Mouse (Mus musculus): ENCODE measurements around the gene Kansl1. TPM values are rescaled to one million over a fixed set of nuclear protein-coding genes. Genes with fewer than 3 reads are reported as not detected.
A peak's percentile ranks its signal among the peaks of the same experiment; 100 is the strongest.

The Kansl1 gene
- polyA plus RNA-seq, 1 experiment from 2014 or later = 28.2 TPM

DNA sequence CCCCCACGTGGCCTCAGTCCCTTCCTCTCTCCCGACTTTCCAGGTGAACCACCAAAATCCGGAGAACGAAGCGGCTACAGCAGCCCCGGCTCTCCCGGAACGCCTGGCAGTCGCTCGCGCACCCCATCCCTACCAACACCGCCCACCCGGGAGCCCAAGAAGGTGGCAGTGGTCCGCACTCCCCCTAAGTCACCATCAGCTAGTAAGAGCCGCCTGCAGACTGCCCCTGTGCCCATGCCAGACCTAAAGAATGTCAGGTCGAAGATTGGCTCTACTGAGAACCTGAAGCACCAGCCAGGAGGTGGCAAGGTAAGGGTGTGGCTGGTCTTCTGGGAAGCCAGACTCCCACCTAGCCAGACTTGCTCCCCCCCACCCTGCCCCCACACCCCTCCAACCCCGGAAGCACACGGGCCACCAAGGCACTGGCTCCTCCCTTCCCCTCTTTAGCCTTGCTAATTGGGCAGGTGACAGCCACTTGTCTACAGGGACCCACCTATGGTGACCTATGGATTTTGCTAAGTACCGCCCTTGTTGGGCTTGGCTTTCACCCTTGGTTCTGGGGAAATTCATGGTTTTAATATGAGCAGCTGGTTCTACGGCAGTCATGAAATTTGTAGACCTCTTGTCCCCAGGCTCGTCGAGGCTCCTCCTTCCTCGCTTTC, 158.3 kb downstream of the Kansl1 start:
- no peaks in the 10 kb centered on the region for H3K27me3 ChIP-seq (ENCODE audit: control insufficient read depth, insufficient read depth, low read depth, low read length)
- H3K36me3 ChIP-seq (ENCODE audit: control insufficient read depth, insufficient read depth, low read length) = peaks cover 42% of the 10 kb centered on the region
- H3K9me3 ChIP-seq (replicated peaks; ENCODE audit: control insufficient read depth, low read length, poor library complexity, severe bottlenecking) = no peaks in the 10 kb centered on the region
- no peaks in the 10 kb centered on the region for H3K4me1 ChIP-seq (ENCODE audit: control insufficient read depth, insufficient read depth, low read length)
- H3K4me3 ChIP-seq (ENCODE audit: low read depth, low read length) = no peak overlapping the region
- H3K9ac ChIP-seq (ENCODE audit: low read depth, low read length) = no peak overlapping the region
- no peak for ATAC-seq
- no peak overlapping the region for H3K4me2 ChIP-seq (ENCODE audit: low read length)
- H3K27ac ChIP-seq (ENCODE audit: low read length) = no peak overlapping the region
- WGBS = 21% methylated on average over 23 of the region's 23 CpGs

- Histone ChIP-seq H3K4me3 (ENCODE audit: low read depth, low read length) (no peak overlapping the region), H3K9ac (ENCODE audit: low read depth, low read length) (no peak overlapping the region), H3K4me1 (ENCODE audit: control insufficient read depth, insufficient read depth, low read length) (no peaks in the 10 kb centered on the region), H3K27me3 (ENCODE audit: control insufficient read depth, insufficient read depth, low read depth, low read length) (no peaks in the 10 kb centered on the region), H3K4me2 (ENCODE audit: low read length) (no peak overlapping the region), H3K9me3 (replicated peaks; ENCODE audit: control insufficient read depth, low read length, poor library complexity, severe bottlenecking) (no peaks in the 10 kb centered on the region), H3K27ac (ENCODE audit: low read length) (no peak overlapping the region), H3K36me3 (ENCODE audit: control insufficient read depth, insufficient read depth, low read length) (peaks cover 46% of the 10 kb centered on the region)
- WGBS = 44% methylated on average over 12 of the region's 12 CpGs
- ATAC-seq = no peak
These were observed 159.1 kb downstream of the Kansl1 start for GRCm38 (mm10) chr11:104309377-104310225.

DNA sequence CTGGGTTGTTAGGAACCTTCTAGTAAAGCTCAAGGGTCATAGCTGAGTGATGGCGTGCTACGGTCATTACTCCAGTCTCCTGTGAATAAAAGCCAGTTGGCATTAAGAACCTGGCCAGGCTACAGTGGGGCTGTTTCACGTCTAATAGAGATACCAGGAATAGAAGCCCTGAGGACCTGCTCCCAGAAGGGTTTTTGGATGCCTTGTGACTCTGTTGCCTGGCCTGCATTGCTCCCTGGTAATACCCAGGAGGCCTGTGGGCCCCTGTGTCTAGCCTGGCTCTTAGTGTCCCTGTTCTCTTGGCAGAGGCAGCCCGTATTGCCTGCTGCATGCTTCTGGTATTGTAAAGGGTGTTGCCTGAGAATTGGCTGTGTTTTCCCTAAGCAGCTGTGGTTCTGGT, 161.5 kb downstream of the Kansl1 start:
- no peak for ATAC-seq
- Histone ChIP-seq H3K9me3 (replicated peaks; ENCODE audit: control insufficient read depth, low read length, poor library complexity, severe bottlenecking) (no peaks in the 10 kb centered on the region), H3K9ac (ENCODE audit: low read depth, low read length) (no peak overlapping the region), H3K27me3 (ENCODE audit: control insufficient read depth, insufficient read depth, low read depth, low read length) (no peaks in the 10 kb centered on the region), H3K36me3 (ENCODE audit: control insufficient read depth, insufficient read depth, low read length) (peaks cover 46% of the 10 kb centered on the region), H3K4me3 (ENCODE audit: low read depth, low read length) (no peak overlapping the region), H3K4me2 (ENCODE audit: low read length) (no peak overlapping the region), H3K27ac (ENCODE audit: low read length) (0 out of 2 replicates have a peak overlapping the region, but pooled peaks have one; percentile 33), H3K4me1 (ENCODE audit: control insufficient read depth, insufficient read depth, low read length) (0 out of 2 replicates have a peak, but pooled peaks cover 3% of the 10 kb centered on the region)
- 65% methylated on average over 4 of the region's 4 CpGs for WGBS

DNA sequence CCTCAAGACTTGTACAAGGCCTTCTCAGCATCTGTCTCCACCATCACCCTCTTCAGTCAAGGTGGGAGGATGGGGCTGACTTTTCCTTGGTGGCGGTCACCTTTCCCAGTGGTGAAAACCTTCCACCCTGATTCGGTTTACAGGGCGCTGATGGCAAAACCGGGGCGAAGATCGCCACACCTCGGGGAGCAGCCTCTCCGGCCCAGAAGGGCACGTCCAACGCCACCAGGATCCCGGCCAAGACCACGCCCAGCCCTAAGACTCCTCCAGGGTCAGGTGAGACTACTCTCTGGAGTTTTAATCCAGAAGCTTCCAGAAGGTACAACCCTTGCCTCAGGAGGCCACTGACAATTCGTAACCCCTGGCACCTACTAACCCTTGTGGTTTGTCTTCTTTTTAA, 162.2 kb downstream of the Kansl1 start:
- WGBS = 98% methylated on average over 13 of the region's 13 CpGs
- H3K9me3 ChIP-seq (replicated peaks; ENCODE audit: control insufficient read depth, low read length, poor library complexity, severe bottlenecking) = no peaks in the 10 kb centered on the region
- no peak overlapping the region for H3K4me3 ChIP-seq (ENCODE audit: low read depth, low read length)
- H3K27ac ChIP-seq (ENCODE audit: low read length) = no peak overlapping the region
- peaks cover 45% of the 10 kb centered on the region for H3K36me3 ChIP-seq (ENCODE audit: control insufficient read depth, insufficient read depth, low read length)
- no peaks in the 10 kb centered on the region for H3K27me3 ChIP-seq (ENCODE audit: control insufficient read depth, insufficient read depth, low read depth, low read length)
- ATAC-seq = no peak
- H3K4me1 ChIP-seq (ENCODE audit: control insufficient read depth, insufficient read depth, low read length) = 0 out of 2 replicates have a peak, but pooled peaks cover 3% of the 10 kb centered on the region
- H3K4me2 ChIP-seq (ENCODE audit: low read length) = no peak overlapping the region
- H3K9ac ChIP-seq (ENCODE audit: low read depth, low read length) = no peak overlapping the region

DNA sequence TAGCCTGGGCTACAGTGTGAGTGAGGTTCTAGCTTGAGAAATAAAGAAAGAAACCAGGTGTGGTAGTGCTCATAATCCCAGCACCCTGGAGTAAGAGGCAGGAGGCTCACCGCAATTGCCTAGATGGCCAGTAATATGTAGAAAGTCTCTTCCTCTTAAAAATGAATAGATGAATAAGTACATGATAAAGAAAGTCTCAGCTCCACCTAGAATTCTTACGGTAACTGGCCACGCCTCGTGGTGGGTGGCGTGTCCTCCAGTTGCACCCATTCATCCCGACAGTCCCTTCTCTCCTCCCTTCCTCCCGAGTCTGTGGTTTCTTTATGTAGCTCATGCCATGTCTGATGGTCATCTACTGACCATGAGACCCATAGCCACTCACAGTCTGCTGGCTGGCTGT, 162.9 kb downstream of the Kansl1 start:
- no peak for ATAC-seq

GRCm38 (mm10) chr11:104303088-104303960, 165.3 kb downstream of the Kansl1 start:
- 56% methylated on average over 8 of the region's 8 CpGs for WGBS
- Histone ChIP-seq H3K27ac (ENCODE audit: low read length) (no peak overlapping the region), H3K9me3 (replicated peaks; ENCODE audit: control insufficient read depth, low read length, poor library complexity, severe bottlenecking) (no peaks in the 10 kb centered on the region), H3K4me3 (ENCODE audit: low read depth, low read length) (no peak overlapping the region), H3K4me1 (ENCODE audit: control insufficient read depth, insufficient read depth, low read length) (0 out of 2 replicates have a peak, but pooled peaks cover 3% of the 10 kb centered on the region), H3K9ac (ENCODE audit: low read depth, low read length) (no peak overlapping the region), H3K36me3 (ENCODE audit: control insufficient read depth, insufficient read depth, low read length) (peaks cover 38% of the 10 kb centered on the region), H3K27me3 (ENCODE audit: control insufficient read depth, insufficient read depth, low read depth, low read length) (no peaks in the 10 kb centered on the region), H3K4me2 (ENCODE audit: low read length) (no peak overlapping the region)
- no peak for ATAC-seq

More for the DNA sequence above, 162.9 kb downstream of the Kansl1 start:
- Histone ChIP-seq H3K9me3 (replicated peaks; ENCODE audit: control insufficient read depth, low read length, poor library complexity, severe bottlenecking) (no peaks in the 10 kb centered on the region), H3K4me1 (ENCODE audit: control insufficient read depth, insufficient read depth, low read length) (0 out of 2 replicates have a peak, but pooled peaks cover 3% of the 10 kb centered on the region), H3K27me3 (ENCODE audit: control insufficient read depth, insufficient read depth, low read depth, low read length) (no peaks in the 10 kb centered on the region), H3K4me3 (ENCODE audit: low read depth, low read length) (no peak overlapping the region), H3K9ac (ENCODE audit: low read depth, low read length) (no peak overlapping the region), H3K36me3 (ENCODE audit: control insufficient read depth, insufficient read depth, low read length) (peaks cover 38% of the 10 kb centered on the region), H3K27ac (ENCODE audit: low read length) (no peak overlapping the region), H3K4me2 (ENCODE audit: low read length) (no peak overlapping the region)
- WGBS = 97% methylated on average over 7 of the region's 7 CpGs

GRCm38 (mm10) chr11:104302628-104303027, 166.0 kb downstream of the Kansl1 start:
- WGBS = 47% methylated on average over 12 of the region's 12 CpGs

DNA sequence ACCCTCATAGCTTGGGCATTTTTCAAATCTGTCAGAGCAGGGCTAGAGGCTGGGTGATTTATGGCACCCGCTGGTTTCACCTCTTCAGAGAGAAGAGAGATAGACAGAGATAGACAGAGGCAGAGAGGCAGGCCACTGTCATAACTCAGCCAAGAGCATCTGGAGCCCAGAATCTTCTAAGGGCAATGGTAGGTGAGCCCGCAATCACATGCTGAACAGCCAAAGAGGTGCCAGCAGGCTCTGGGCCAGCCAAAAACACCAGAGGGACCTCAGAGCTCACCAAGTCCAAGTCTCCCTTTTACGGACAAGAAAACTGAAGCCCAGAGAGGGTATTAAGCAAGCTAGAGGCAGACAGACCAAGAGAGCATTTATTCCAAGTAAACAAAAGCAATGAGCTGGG, 171.0 kb downstream of the Kansl1 start:
- H3K9ac ChIP-seq (ENCODE audit: low read depth, low read length) = no peak overlapping the region
- H3K4me3 ChIP-seq (ENCODE audit: low read depth, low read length) = no peak overlapping the region
- 0 out of 2 replicates have a peak, but pooled peaks cover 3% of the 10 kb centered on the region for H3K4me1 ChIP-seq (ENCODE audit: control insufficient read depth, insufficient read depth, low read length)
- H3K36me3 ChIP-seq (ENCODE audit: control insufficient read depth, insufficient read depth, low read length) = peaks cover 22% of the 10 kb centered on the region; the same call in 1 of the 2 replicates
- WGBS = 93% methylated on average over 3 of the region's 3 CpGs
- no peaks in the 10 kb centered on the region for H3K9me3 ChIP-seq (replicated peaks; ENCODE audit: control insufficient read depth, low read length, poor library complexity, severe bottlenecking)
- H3K4me2 ChIP-seq (ENCODE audit: low read length) = no peak overlapping the region
- no peak overlapping the region for H3K27ac ChIP-seq (ENCODE audit: low read length)
- H3K27me3 ChIP-seq (ENCODE audit: control insufficient read depth, insufficient read depth, low read depth, low read length) = no peaks in the 10 kb centered on the region
- ATAC-seq = no peak

More at GRCm38 (mm10) chr11:104302628-104303027, 166.0 kb downstream of the Kansl1 start:
- no peaks in the 10 kb centered on the region for H3K9me3 ChIP-seq (replicated peaks; ENCODE audit: control insufficient read depth, low read length, poor library complexity, severe bottlenecking)
- H3K4me3 ChIP-seq (ENCODE audit: low read depth, low read length) = no peak overlapping the region
- H3K4me2 ChIP-seq (ENCODE audit: low read length) = no peak overlapping the region
- H3K27ac ChIP-seq (ENCODE audit: low read length) = no peak overlapping the region
- H3K9ac ChIP-seq (ENCODE audit: low read depth, low read length) = no peak overlapping the region
- H3K36me3 ChIP-seq (ENCODE audit: control insufficient read depth, insufficient read depth, low read length) = peaks cover 35% of the 10 kb centered on the region
- H3K27me3 ChIP-seq (ENCODE audit: control insufficient read depth, insufficient read depth, low read depth, low read length) = no peaks in the 10 kb centered on the region
- H3K4me1 ChIP-seq (ENCODE audit: control insufficient read depth, insufficient read depth, low read length) = 0 out of 2 replicates have a peak, but pooled peaks cover 3% of the 10 kb centered on the region
- ATAC-seq = no peak

Data from midbrain, embryonic 16.5 days (tissue).